Mouse (Mus musculus) left cerebral cortex, postnatal 36 days (tissue): ENCODE results near the gene Fam111a. TPM values are rescaled to one million over a fixed set of nuclear protein-coding genes. Genes with fewer than 3 reads are reported as not detected.

Experiments used
- DNase-seq, 2 experiments: peaks; one replicate each; pipeline ENCODE4 v3.0.0; 2021 to 2022; ENCODE audit warnings: low spot score in 2 of 2, mixed read lengths in 1 of 2
- intact Hi-C: fragments of 180-260 bp; cut with DNase I; formaldehyde crosslinking; loops from one replicate; pipeline ENCODE4 v1.15.1; 2025
- total RNA-seq, 2 experiments: library from RNA; stranded (reverse); gene quantifications; 2 replicates each; pipeline ENCODE4 v1.2.3; 2021

The Fam111a gene
- total RNA-seq, 2 experiments from 2014 or later = 1.9 to 2.1 TPM

GRCm38 (mm10) chr19:12597073-12597405, 51.5 kb downstream of the Fam111a start:
- peak in 1 of 2 experiments; percentile 18 for DNase-seq
- intact Hi-C loops = loop anchor here (2.0 to 10.0 kb wide), 4 partner anchors 162 to 592 kb away; no protein-coding TSS in a partner anchor

GRCm38 (mm10) chr19:12598674-12599073, 53.1 kb downstream of the Fam111a start:
- intact Hi-C loops = loop anchor here (10.0 kb wide), 3 partner anchors 164 to 594 kb away; no protein-coding TSS in a partner anchor

GRCm38 (mm10) chr19:12599674-12600073, 54.1 kb downstream of the Fam111a start, which contains the start of gene Gm4952:
Gene Gm4952, plus strand, starts transcription at chr19:12599974.
- DNase-seq = no peak
- intact Hi-C loops = loop anchor here (10.0 kb wide), 3 partner anchors 165 to 595 kb away; no protein-coding TSS in a partner anchor

More at GRCm38 (mm10) chr19:12598674-12599073, 53.1 kb downstream of the Fam111a start:
- DNase-seq = no peak

GRCm38 (mm10) chr19:12600684-12601480, 55.3 kb downstream of the Fam111a start:
- DNase-seq = no peak
- intact Hi-C loops = no loop called here

- intact Hi-C loops = no loop called here
- no peak for DNase-seq
Observed at GRCm38 (mm10) chr19:12608336-12608735, 62.8 kb downstream of the Fam111a start.

GRCm38 (mm10) chr19:12613646-12614045, 68.1 kb downstream of the Fam111a start:
- intact Hi-C loops = no loop called here

GRCm38 (mm10) chr19:12633176-12633575, 87.6 kb downstream of the Fam111a start, which contains the start of gene Glyat:
Gene Glyat, plus strand, starts transcription at chr19:12633308.
- intact Hi-C loops = no loop called here
- DNase-seq = no peak

More at GRCm38 (mm10) chr19:12613646-12614045, 68.1 kb downstream of the Fam111a start:
- DNase-seq = no peak

GRCm38 (mm10) chr19:12634259-12634658, 88.7 kb downstream of the Fam111a start:
- no peak for DNase-seq
- intact Hi-C loops = no loop called here

GRCm38 (mm10) chr19:12634963-12635362, 89.4 kb downstream of the Fam111a start:
- intact Hi-C loops = no loop called here
- DNase-seq = no peak

GRCm38 (mm10) chr19:12636863-12637262, 91.3 kb downstream of the Fam111a start:
- no peak for DNase-seq
- intact Hi-C loops = no loop called here

- intact Hi-C loops = no loop called here
- DNase-seq = no peak
Observed at GRCm38 (mm10) chr19:12638049-12638448, 92.5 kb downstream of the Fam111a start.

Other genes starting within 250 kb of the Fam111a start
- not detected for gene Olfr1436, start 246.6 kb upstream of the Fam111a start, total RNA-seq
- gene Olfr1437, start 220.6 kb upstream of the Fam111a start, total RNA-seq = not detected
- gene Olfr1438-ps1, start 209.8 kb upstream of the Fam111a start, total RNA-seq = not detected
- not detected for gene Olfr1440, start 158.5 kb upstream of the Fam111a start, total RNA-seq
- gene Olfr1441, start 128.3 kb upstream of the Fam111a start, total RNA-seq = not detected
- gene Pfpl, start 117.8 kb upstream of the Fam111a start, total RNA-seq = not detected
- 1 to 10 TPM; 7.9 to 8.5 TPM for gene Mpeg1, start 85.0 kb upstream of the Fam111a start, total RNA-seq
- gene Dtx4, start 44.3 kb upstream of the Fam111a start, total RNA-seq = 10 to 100 TPM; 32.9 to 35.5 TPM
- gene Gm4952, start 54.2 kb downstream of the Fam111a start, total RNA-seq = not detected
- gene Glyat, start 87.6 kb downstream of the Fam111a start, total RNA-seq = not detected
- gene Olfr1442, start 124.7 kb downstream of the Fam111a start, total RNA-seq = not detected
- not detected for gene Olfr1443, start 132.4 kb downstream of the Fam111a start, total RNA-seq
- not detected for gene Keg1, start 150.0 kb downstream of the Fam111a start, total RNA-seq
- 1 to 10 TPM; 2.6 to 3.9 TPM for gene Cntf, start 219.9 kb downstream of the Fam111a start, total RNA-seq